Mouse (Mus musculus) kidney, adult 2 months (tissue): ENCODE results near the gene Fnip2.

Source experiments
- CTCF ChIP-seq: fragments of 200-500 bp; conservative IDR thresholded peaks from 2 replicates; pipeline ENCODE4 v1.5.1; 2011; ENCODE audit warnings: low read depth, mild to moderate bottlenecking, control low read depth, low read length, moderate library complexity, mixed read lengths; ENCODE audit not compliant: insufficient read depth, insufficient read length
- POLR2A ChIP-seq: fragments of 200-500 bp; IDR thresholded peaks from one replicate; pipeline ENCODE4 v1.6.1; 2011; ENCODE audit warnings: low read depth, low read length, control low read depth

DNA sequence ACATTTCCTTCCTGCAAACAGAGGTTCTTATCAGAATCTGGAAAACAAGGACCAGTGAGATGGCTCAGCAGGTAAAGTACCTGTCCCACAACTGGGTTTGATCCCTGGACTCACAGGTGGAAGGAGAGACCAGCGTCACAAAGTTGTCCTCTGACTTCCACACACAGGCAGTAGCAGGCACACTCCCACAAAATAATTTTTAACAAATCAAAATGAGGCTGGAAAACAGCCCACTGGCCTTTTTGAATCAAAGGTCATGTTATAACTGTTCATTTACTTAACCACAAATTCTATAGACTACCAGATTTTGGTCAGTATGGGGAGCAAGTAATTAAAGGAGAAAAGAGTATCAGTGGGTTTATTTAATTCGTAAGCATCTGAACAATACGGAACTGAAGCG lies 50.6 kb downstream of the Fnip2 start:
- TF ChIP-seq CTCF (no peak), POLR2A (no peak)
